Mouse (Mus musculus): ENCODE results near the gene Basp1.

Basp1 gene

GRCm38 (mm10) chr15:25364160-25364818, 49.3 kb downstream of the Basp1 start:
- DNase-seq (ENCODE audit: low read depth), result no peak

GRCm38 (mm10) chr15:25363636-25364035, 49.9 kb downstream of the Basp1 start:
- DNase-seq (ENCODE audit: low read depth), result no peak

DNA sequence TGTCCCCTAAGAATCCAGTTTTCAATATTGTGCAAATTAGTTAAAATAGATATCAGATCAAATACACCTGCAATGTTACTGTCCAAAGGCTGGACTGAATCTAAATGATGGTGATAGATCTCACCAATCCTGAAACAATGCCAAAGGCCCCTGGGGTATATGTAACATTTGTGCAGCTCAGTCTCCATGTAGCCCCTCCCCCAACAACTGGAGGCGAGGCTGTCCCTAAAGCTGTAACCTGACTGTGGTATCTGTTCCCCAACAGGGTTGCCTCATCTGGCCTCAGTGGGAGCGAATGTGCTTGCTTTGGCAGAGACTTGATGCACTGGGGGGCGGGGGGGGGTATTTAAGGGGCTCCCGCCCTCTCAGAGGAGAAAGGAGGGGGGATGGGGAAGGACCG, 52.7 kb downstream of the Basp1 start:
- DNase-seq (ENCODE audit: low read depth), result no peak

GRCm38 (mm10) chr15:25358680-25359097, 54.9 kb downstream of the Basp1 start:
- DNase-seq (ENCODE audit: low read depth), result no peak

- no peak for DNase-seq (ENCODE audit: low read depth)
Observed at GRCm38 (mm10) chr15:25355339-25355738, 58.2 kb downstream of the Basp1 start.

- DNase-seq (ENCODE audit: low read depth), result no peak
Observed at GRCm38 (mm10) chr15:25354738-25355137, 58.8 kb downstream of the Basp1 start.

DNA sequence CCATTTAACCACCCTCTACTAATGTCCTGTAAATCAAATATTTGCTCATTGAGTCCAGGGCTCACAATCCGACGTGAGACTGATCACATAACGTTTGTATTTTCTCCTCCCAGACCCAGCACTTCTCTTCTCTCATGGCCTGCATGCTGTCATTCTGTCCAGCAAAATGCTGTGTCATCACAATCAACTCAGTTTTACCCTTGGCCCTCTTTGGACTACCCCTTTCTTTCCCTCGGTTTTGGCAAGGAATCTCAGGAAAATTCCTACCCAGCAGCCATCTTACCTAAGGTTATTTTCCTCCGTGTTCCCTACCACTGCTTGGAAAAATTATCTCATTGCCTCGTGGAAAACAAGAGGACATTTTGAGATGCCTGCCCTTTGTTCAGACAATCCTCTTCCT, 60.1 kb downstream of the Basp1 start:
- no peak for DNase-seq (ENCODE audit: low read depth)

DNA sequence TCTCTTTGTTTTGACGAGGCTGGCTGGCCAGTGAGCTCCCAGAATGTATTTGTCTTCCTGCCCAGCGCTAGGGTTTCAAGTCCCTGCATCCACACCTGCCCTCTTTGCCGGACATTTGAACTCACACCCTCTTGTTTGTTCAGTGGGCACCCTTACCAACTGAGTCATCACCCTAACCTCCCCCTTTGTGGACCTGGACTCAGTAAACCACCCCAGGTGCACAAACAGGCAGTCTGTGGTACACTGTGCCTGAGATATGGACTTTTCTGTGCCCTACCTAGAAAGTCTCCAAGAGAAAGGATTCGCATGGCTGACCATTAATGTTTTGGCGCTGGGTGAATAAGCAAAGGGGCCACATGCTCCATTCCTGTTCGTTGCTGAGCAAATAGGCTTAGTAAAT, 70.3 kb downstream of the Basp1 start:
- DNase-seq (ENCODE audit: low read depth), result no peak

DNA sequence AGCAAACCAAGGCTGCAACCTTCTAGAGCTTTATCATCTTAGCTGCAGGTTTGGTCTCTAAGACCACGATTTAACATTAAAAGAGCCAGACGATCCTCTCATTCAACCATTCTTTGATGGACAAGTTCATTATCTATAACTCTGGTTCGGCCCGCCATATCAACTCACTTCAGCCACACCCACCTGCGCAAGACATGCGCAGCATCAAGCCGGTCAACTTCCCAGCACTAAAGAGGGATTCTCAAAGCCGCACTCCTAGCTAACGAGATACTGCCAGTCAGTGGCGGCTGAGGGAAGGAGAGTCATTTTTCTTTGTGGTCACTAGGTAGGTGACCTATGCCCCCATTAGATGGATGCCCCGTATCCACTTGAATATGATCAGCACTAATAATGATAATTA, 78.3 kb downstream of the Basp1 start:
- DNase-seq (ENCODE audit: low read depth), result no peak

DNA sequence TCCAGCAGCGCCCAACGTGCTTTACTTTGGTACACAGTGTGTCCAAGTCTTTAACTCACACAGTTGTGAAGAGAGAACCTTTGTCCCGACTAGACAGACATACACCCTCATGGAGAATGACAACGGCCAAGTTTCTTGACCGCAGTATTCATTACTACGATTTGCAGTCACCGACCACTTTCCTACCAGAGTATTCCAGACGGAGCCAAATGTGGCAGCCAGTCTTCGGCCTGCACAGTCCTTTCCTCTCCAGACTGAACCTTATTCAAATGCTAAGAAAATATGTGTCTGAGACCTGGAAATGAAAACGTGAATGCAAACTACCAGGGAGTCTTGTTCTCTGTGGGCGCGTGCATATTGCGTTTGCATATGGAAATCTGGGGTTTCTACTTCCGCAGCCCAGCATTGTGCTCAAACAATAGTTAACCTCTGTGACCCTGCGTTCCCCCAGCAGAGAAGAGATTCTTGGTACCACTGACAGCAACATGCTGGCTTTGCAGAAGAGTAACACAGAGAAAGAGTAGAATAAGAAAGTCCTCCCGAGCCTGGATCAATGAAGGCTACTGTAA, 81.6 kb downstream of the Basp1 start:
- DNase-seq (ENCODE audit: low read depth), result no peak

GRCm38 (mm10) chr15:25330946-25331345, 82.6 kb downstream of the Basp1 start:
- no peak for DNase-seq (ENCODE audit: low read depth)

- DNase-seq (ENCODE audit: low read depth), result no peak
Observed at GRCm38 (mm10) chr15:25322601-25323000, 91.0 kb downstream of the Basp1 start.

- no peak for DNase-seq (ENCODE audit: low read depth)
Observed at GRCm38 (mm10) chr15:25322111-25322510, 91.5 kb downstream of the Basp1 start.

- no peak for DNase-seq (ENCODE audit: low read depth)
Observed at GRCm38 (mm10) chr15:25321636-25322035, 91.9 kb downstream of the Basp1 start.

DNA sequence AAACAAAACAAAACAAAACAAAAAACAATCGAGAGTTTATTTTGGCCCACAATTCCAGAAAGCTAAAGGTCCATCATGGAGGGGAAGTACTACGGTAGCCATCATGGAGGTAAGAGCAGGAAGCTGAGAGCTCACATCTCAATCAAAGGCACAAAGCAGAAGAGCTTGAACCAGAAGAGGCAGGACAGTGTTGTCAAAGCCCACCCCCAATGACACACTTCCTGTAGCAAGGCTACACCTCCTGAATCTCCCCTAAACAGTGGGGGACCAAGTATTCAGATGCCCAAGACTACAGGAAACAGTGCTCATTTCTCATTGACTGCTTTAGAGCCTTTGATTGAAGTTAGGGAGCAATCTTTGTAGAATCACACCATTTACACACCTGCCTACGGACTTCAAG, 99.1 kb downstream of the Basp1 start:
- no peak for DNase-seq (ENCODE audit: low read depth)

Measured in fibroblast of lung, adult 2 months (primary cell).